In the genomic region with DNA sequence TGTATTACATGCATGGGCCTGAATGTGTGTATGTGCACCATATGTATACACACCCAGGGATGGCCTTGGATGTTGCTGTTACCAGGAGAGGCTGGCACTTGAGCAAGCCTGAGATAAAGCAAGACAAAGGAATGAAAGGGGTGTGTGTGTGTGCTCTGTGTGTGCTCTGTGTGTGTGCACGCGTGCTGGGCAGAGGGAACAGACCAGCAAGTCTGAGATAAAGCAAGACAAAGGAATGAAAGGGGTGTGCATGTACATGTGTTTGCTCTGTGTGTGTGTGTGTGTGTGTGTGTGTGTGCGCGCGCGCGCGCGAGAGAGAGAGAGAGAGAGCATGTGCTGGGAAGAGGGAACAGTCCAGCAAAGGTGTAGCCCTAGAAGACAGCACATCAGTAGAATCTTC, we compare ENCODE assay signal across 24 mouse cellular contexts.
"Had no signal": no experiment of that assay in that cellular context is flagged by ENCODE, and none has a peak within 500 bp of the region (broad histone marks: within the 10 kb centered on the region; RNA-seq: fewer than 3 reads in every experiment).

No protein-coding gene starts in this region.

- H3K27ac ChIP-seq: kidney, postnatal 0 days; layer of hippocampus, adult 2 months; limb, embryonic 10.5 days; limb, embryonic 13.5 days; liver, embryonic 12.5 days; liver, embryonic 15.5 days; lung, embryonic 15.5 days; neural tube, embryonic 12.5 days; neural tube, embryonic 15.5 days had no signal

- H3K4me3 ChIP-seq: layer of hippocampus, adult 2 months; limb, embryonic 10.5 days; limb, embryonic 13.5 days; liver, embryonic 12.5 days; liver, embryonic 15.5 days; lung, embryonic 15.5 days; megakaryocyte, embryonic 14.5 days; neural tube, embryonic 12.5 days; neural tube, embryonic 15.5 days had no signal

- DNase-seq: kidney, adult 2 months; kidney, postnatal 25 days; layer of hippocampus, adult 9-11 months; liver; lung, adult 18-20 months; lung, postnatal 10 days; lung, postnatal 36 days; right cerebral cortex, adult 18-20 months; right cerebral cortex, postnatal 14 days; right cerebral cortex, postnatal 4 days; thymus, adult 2 months; thymus, postnatal 14 days; thymus, postnatal 4 days had no signal

- H3K36me3 ChIP-seq: limb, embryonic 10.5 days; limb, embryonic 13.5 days; liver, embryonic 12.5 days; liver, embryonic 15.5 days; lung, embryonic 15.5 days; neural tube, embryonic 12.5 days; neural tube, embryonic 15.5 days had no signal

- H3K4me1 ChIP-seq: liver, embryonic 15.5 days had no signal

- H3K9me3 ChIP-seq: limb, embryonic 10.5 days; limb, embryonic 13.5 days; liver, embryonic 12.5 days; liver, embryonic 15.5 days; lung, embryonic 15.5 days; megakaryocyte, embryonic 14.5 days; neural tube, embryonic 12.5 days; neural tube, embryonic 15.5 days had no signal

- H3K4me2 ChIP-seq: limb, embryonic 13.5 days; liver, embryonic 12.5 days; liver, embryonic 15.5 days; lung, embryonic 15.5 days; neural tube, embryonic 12.5 days; neural tube, embryonic 15.5 days had no signal

- ATAC-seq: intestine, postnatal 0 days; liver, embryonic 12.5 days had no signal

- H3K27me3 ChIP-seq: limb, embryonic 13.5 days; liver, embryonic 12.5 days; liver, embryonic 15.5 days; lung, embryonic 15.5 days; neural tube, embryonic 12.5 days; neural tube, embryonic 15.5 days had no signal

- H3K9ac ChIP-seq: limb, embryonic 13.5 days; liver, embryonic 12.5 days; liver, embryonic 15.5 days; lung, embryonic 15.5 days; neural tube, embryonic 12.5 days; neural tube, embryonic 15.5 days had no signal
